Mouse (Mus musculus): ENCODE data around the gene Mlana.

DNA sequence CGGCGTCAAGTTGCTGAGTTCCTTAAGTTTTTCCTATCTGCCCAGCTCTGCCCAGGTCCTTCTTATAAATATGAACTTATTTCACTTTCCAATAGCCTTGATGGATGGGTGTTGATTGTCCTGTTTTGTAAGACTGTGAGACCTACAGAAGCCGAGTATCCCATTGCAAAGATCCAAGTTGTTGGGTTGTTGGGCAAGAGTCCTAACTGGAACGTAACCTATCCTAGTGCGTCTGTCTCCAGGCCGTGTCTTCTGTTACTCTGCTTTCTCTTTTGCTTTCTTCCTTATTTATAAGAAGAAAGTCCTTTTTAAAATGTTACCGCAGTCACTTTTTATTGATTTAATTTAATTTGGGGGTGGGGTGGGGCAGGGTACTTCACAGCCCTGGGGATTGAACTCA is 22.7 kb upstream of the Mlana start:
- TF ChIP-seq POLR2A (IDR thresholded peaks at IDR 0.05; ENCODE audit: insufficient read depth, low read depth, low read length) (no peak), CTCF (IDR thresholded peaks at IDR 0.05; ENCODE audit: insufficient read depth, low read depth, low read length) (no peak)
